Mouse (Mus musculus): ENCODE results near the gene Cnfn. TPM values are rescaled to one million over a fixed set of nuclear protein-coding genes. Genes with fewer than 3 reads are reported as not detected.
"Not testable (repeated sequence)": the region's sequence is repeated elsewhere in the genome, so short reads cannot be mapped to it uniquely, and the experiment has no call there.

Cnfn gene
- total RNA-seq (2021): not detected

DNA sequence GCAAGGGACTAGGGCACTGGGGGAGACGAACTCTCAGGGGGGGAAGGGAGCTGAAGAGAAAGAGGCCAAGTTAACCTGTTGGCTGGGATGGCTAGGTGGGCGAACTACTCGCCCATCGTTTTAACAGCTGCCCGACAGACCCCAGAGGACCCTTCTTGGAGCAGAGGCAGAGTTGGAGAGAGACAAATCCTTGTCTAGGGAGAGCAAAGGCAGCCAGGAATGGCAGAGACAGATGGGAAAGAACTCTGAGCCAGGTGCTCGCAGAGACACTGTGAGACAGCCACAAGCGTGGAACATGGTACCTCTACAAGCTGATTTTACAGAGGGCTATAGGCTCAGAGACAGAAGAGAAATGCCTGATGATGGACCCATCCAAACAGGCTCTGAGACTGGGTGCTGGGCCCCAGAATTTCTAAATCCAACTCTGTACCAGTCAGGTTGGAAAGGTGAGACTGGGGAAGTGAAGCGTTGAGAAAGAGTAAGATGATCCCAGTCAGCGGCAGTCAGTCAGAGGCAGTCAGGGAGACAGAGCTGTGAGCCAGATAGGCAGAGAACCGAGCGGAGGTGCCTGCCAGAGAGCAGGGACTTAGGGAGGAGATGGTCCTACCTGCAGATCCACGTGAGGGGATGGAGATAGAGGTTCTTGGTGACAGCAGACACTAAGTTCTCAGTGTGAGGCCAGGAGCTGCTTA is at the start of gene Cnfn:
TSS of gene Cnfn (minus strand) at position 667 of the 692 bp plus-strand sequence.
- no peak for DNase-seq (ENCODE audit: extremely low spot score in 1 of 2, low spot score in 1 of 2)

DNA sequence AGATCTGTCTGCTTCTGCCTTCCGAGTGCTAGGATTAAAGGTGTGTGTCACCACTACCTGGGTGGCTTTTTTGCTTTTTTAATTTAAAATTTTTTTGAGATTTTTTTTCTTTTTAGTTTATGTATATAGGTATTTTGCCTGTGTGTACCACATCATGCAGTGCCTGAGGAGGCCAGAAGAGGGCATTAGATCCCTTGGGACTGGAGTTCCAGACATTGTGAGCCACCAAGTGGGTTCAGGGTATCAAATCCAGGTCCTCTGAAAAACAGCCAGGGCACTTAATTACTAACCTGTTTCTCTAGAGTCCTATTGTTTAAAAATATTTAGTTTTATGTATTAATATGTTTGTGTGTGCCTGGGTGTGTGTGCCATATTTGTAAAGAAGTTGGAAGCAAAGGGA is 48.1 kb upstream of the Cnfn start:
- peak in 1 of 2 experiments; percentile 30 for DNase-seq (ENCODE audit: extremely low spot score in 1 of 2, low spot score in 1 of 2)

DNA sequence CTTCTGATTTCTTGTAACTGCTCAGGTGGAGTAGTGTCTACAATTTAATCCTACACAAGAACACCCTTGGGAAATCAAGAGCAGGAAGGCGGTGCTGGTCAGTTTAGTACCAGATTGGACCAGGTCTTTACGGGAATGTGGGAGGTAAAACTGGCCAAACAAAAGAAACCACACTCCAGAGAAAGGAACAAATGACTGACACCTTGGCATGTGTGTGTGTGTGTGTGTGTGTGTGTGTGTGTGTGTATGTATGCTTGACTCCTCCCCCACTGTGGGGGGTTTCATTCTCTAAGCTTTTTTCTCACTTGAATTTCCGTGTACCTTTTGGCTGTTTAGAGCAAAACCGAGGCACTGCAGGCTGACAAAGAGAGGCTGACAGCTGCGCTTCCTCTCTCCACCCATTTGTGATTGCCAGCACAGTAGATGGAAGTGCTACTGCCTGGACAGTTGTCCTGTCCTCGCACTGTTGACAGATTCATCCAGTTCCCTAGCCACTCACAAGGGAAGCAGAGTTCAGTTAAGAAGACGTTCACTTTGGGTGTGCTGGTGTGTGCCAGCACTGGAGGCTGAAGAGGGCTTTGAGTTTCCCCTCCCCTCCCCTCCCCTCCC is 43.4 kb upstream of the Cnfn start, which contains the start of gene Cxcl17:
TSS of gene Cxcl17 (minus strand) at position 54 of the 609 bp plus-strand sequence.
- DNase-seq (ENCODE audit: extremely low spot score in 1 of 2, low spot score in 1 of 2): no peak

DNA sequence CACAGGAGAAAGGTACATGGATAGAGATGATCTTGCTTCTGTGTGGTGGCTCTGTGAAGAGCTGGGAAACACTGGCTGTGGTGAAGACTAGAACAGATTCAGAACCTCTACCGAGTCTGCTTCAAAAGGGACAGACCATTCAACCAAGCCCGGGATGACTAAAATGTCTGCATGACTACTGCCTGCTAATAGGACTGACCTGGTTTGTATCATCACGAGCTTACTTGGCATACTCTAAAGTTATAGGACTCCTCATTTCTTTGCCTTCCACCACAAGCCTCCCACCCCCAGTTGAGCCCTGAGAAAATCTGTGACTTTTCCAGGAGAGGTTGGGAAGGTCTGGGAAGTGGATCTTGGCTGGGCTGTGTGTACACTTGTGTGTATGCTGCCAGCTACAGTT is 42.3 kb upstream of the Cnfn start:
- no peak for DNase-seq (ENCODE audit: extremely low spot score in 1 of 2, low spot score in 1 of 2)

DNA sequence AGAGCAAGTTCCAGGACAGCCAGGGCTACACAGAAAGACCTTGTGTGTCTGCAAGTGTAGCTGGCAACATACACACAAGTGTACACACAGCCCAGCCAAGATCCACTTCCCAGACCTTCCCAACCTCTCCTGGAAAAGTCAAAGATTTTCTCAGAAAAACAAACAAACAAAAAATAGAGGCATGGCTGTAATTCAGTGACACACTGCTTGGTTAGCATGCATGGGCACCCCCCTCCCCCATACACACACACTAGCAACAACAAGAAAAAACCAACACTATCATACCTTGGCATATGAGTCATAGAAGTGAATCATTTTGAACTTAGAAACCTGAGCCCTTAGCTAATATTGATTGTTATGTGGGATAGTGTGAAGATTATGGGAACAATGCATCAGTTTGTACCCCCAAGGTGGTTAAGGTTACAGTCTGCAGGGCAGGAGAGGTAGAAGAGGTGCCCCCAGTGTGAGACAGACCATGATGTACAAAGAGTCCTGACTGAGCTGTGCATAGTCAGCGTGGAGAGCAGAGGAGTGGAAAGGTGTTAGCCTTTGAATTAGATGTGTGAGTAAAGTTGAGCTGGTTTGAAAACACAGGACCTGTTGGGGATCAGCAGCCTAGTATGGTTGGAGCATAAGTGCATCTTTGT is 41.6 kb upstream of the Cnfn start:
- no peak for DNase-seq (ENCODE audit: extremely low spot score in 1 of 2, low spot score in 1 of 2)

DNA sequence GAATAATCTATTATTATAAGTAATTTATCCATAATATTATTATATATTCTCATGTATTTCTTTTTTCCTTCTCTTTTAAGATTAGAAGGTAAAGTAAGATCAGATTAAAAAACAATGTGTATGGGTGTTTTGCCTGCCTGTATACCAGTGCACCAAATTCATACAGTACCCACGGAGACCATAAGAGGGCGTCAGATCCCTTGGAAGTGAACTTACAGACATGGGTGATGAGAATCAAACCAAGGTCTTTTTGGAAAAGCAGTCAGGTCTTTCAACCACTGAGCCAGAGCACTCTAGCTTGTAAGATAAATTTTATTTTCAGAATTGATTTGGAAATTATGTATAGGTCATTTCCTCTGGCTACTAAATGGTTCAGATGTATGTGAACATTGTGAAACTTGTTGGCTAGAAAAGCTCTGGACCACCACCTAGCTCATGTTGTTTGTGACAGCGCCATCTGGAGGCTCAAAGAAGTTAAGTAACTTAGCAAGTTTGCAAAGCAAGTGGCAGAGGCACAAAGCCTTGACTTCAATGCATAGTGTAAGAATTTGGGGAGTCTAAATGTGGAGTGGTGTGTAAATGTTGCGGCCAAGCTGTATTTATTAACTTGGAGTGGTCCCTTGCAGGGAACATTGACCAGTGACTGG is 39.7 kb upstream of the Cnfn start:
- no peak for DNase-seq (ENCODE audit: extremely low spot score in 1 of 2, low spot score in 1 of 2)

DNA sequence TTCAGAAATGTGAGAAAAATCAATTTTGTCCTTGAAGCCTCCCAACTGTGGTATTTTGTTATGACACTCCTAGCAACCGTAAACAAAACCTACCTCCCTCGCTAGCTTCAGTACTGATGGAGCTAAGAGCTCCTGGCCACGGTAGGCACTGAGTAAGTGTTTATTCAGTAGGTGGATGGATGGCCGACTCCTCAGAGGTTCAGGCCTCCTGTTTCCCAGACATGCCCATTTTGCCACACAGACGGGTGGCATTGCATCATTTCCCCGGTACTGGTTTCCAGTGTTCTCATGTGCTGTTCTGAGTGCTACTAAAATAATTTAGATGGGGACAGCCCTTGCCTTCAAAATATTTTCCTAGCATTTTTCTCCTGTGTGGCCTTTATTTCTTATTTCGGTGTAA is 36.9 kb upstream of the Cnfn start:
- no peak for DNase-seq (ENCODE audit: extremely low spot score in 1 of 2, low spot score in 1 of 2)

DNA sequence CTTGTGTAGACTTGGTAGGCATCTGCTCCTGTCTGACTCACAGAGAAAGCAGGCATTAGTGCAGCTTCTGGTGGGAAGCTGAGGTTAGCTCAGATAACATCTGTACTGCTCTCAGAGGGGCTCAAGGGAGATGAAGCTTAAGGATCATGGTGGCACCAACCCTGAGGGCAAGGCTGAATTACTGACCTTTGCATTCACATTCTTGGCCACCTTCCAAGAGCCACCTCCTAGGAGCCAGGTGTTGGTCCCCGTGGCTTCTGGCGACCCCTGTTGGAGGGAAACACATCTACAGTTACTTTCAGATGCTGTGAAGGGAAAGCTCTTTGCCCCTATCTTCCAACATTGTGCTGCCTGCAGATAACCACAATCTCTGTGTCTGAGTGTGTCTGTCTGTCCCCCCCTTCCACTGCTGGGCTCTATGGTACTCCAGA is 33.2 kb upstream of the Cnfn start:
- no peak for DNase-seq (ENCODE audit: extremely low spot score in 1 of 2, low spot score in 1 of 2)

DNA sequence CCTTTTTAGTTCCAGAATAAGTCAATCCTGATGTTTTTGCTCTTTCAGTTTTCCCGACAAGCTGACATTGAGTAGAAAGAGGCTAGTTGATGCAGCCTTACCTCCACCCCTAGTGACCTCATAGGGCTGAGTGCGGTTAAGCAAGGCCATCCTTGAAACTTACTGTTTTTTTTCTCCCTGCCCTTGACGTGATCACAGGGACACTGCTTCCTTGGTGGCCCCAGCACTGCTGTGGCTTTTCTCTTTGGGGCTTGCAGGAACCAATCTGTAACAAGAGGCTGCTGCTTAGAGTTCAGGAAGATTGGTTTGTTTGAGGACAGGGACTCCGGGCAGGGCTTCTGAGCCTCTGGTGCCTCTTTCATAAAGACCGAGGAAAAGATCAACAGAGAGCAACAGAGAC is 32.5 kb upstream of the Cnfn start:
- DNase-seq (ENCODE audit: extremely low spot score in 1 of 2, low spot score in 1 of 2): no peak

DNA sequence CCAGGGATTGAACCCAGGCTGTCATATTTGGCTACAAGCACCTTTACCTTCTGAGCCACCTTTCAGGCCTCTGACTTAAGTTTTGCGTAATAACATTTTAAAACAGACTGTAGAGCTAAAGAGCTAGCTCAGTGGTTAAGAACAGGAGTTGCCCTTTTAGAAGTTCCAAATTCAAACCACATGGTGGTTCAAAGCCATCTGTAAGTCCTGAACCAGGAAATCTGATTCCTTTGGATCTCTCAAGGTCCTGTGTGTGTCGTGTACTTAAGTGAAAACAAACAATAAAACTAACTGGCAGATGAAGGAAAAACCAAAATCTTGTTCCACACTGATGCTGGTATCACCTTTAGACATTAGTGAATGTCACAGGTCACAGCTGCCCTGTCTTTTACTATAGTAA is 32.0 kb upstream of the Cnfn start:
- DNase-seq (ENCODE audit: extremely low spot score in 1 of 2, low spot score in 1 of 2): no peak

DNA sequence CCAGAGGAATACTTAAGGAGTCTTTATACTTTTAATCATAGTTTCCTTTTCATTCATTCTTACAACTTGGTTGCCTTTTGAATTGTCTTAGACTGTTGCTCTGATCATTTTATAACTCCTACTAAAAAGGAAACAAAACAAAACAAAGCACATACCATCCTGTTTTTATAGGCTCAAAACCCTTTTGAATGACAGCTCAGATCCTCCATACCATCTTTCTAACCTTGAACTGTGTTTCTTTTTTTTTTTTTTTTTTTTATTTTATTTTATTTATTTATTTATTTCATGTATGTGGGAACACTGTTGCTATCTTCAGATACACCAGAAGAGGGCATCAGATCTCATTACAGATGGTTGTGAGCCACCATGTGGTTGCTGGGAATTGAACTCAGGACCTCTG is 29.5 kb upstream of the Cnfn start:
- not testable (repeated sequence) for DNase-seq (ENCODE audit: extremely low spot score in 1 of 2, low spot score in 1 of 2)

DNA sequence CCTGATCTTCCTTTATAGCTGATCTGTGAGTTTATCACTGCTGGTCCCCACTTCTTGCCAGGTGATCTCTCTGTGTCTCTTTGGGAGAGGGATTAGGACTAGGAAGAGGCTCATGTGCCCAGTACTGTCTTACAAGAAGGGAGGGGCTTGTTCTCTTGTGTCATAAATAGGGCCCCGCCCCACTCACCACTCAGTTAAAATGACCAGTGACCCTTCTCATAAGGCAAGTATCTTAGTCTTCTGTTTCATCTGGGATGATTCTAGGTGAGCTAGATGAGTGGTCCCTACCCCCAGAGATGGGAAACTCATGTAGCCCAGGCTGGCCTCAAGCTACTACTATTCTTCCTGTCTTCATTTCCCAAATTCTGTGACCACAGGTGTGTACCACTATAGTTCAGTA is 29.1 kb upstream of the Cnfn start, which contains the start of gene Lipe:
TSS of gene Lipe (minus strand) at position 101 of the 400 bp plus-strand sequence.
- DNase-seq (ENCODE audit: extremely low spot score in 1 of 2, low spot score in 1 of 2): no peak

DNA sequence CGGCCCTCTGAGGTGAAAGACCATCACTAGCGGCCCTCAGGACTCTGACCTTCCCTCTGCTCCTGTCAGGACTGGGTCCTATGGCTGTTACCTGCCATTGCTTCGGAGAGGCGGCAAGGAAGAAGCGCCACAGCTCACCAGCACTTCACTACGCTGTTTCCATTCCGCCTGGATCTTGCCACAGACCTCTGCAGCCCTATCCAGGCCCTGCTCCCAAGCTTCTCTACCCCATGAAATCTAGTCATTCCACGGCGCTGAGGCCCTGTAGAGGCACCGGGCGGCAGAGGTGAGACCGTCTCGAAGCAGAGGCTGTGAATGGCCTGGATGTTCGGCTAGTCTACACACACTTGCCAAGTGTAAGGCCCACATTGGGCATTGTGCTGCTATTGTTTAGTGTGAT is 27.1 kb upstream of the Cnfn start:
- DNase-seq (ENCODE audit: extremely low spot score in 1 of 2, low spot score in 1 of 2): no peak

DNA sequence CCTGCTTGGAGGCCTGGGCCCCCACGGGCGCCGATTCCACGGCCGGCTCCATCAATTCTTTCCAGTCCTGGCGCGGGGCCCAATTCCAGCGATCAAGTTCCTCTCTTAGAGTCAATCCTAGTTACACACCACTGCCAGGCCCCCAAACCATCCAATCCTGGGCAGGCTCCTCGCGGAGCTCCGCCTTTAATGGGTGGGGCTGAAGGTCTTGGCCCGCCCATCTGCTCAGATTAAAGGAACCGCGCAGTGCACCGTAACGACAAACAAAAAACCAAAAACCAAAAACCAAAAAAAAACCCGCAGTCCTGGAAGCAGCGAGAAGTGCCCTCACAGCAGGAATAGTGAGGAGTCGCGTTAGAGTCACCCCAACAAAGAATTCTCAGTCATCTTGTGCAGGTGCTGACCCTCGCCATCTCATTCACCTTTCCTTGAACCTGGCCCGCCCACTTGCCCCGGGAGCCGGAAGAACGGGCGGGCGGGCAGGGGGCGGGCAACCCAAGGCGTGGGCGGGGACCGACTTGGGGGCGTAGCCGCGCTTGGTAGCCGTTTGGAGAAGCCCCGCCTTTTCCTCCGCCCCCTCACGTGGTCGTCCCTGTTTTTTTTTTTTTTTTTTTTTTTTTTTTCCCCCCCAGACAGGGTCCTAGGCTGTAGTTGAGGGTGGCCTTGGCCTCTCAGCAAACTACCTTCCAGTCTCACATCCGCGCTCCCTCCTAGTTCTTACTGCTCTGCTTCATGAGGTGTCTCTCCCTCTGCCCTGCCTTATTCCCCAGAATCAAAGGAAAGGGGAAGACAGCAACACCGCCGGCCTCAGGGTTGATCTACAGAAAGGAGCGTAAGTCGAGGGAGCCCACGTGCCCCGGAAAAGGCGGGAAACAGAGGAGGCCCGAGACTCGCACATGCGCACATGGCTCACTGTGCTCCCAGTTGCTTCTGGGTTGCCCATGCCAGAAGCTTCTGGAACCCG is 26.3 kb upstream of the Cnfn start:
- DNase-seq (ENCODE audit: extremely low spot score in 1 of 2, low spot score in 1 of 2): peak; percentile 93 to 98

DNA sequence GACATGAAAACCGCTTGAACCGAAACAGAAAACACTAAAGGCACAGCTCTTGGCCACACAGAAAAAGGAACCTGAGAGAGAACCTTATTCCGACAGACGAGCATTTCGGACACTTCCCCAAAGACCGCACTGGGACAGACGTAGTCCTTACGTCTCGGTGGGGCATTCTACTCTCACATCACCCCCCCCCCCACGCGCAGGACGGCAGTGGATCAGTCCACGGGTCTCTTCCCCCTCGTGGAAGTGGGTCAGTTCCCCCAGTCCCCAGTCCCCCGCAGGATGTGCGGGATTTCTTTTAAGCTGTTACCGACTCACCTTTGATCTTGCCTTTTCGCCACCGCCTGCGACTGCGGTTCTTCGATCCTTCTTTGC is 25.6 kb upstream of the Cnfn start:
- DNase-seq (ENCODE audit: extremely low spot score in 1 of 2, low spot score in 1 of 2): no peak

DNA sequence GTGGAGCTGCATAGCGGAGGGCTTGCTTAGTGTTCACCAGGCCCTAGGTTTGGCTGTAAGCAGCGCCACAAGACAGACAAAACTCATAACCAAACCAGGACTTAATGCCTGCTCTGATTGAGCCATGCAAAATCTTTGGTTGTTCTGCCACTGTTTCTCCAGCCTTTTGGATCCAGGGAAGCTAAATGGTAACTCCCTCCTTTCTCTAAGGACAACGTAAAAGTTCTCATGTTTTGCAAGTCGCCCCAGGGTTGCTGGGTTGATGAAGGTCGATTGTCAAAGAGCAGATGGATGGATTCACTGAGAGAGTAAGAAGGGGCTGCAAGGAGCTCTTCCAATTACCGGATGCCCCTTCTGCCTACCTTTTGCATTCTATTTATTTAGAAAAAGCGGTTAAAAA is 25.2 kb upstream of the Cnfn start:
- no peak for DNase-seq (ENCODE audit: extremely low spot score in 1 of 2, low spot score in 1 of 2)

DNA sequence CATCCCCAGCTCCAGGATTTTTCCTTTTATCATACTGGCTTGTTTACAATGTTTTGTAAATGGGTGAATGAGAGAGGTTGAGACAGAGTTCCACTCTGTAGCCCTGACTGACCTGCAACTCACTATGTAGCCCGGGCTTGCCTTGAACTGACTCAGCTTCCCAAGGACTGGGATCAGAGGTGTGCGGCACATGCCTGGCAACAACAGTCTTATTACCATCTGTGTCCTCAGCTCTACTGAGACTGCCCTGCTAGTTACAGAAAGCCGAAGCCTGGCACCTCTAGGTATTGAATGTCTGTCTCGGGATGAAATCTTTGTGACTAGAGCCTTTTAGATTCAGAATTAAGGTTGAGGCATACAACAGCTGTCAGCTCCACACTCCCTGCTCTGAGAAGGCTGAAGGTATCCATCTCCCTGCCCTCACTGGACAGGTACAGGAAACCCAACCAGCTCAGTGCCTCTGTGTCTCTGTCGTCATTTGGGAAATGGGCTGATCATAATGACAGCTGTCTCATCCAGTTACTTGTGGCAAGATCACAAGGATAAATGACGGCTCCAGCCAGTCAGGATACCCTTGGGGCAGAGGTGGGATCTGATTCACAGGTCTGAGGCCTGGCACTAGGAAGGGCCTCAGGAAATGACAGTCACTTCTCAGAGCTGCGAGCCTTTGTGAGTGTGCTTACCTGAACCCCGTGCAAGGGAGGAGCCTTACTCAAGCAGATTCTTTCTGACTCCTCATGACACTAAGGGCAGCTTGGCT is 24.1 kb upstream of the Cnfn start:
- DNase-seq (ENCODE audit: extremely low spot score in 1 of 2, low spot score in 1 of 2): no peak

DNA sequence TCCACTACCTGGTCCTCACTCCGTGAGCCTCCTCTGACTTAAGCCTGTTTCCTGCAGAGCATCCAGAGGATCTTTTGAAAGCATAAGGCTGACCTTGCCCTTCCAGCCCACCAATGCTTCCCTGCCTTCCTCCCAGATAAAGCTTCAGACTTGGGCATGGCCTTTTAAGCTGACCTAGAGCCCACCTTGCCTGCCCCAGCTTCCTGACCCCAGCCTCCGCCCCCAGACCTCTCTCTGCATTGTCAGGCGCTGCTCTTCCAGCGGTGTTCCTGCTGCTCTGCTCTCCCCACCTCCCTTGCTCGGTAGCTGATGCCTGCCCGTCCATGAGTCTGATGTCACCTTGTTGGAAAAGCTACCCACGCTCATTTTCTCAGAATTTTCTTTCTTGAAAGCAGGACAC is 23.3 kb upstream of the Cnfn start:
- no peak for DNase-seq (ENCODE audit: extremely low spot score in 1 of 2, low spot score in 1 of 2)

DNA sequence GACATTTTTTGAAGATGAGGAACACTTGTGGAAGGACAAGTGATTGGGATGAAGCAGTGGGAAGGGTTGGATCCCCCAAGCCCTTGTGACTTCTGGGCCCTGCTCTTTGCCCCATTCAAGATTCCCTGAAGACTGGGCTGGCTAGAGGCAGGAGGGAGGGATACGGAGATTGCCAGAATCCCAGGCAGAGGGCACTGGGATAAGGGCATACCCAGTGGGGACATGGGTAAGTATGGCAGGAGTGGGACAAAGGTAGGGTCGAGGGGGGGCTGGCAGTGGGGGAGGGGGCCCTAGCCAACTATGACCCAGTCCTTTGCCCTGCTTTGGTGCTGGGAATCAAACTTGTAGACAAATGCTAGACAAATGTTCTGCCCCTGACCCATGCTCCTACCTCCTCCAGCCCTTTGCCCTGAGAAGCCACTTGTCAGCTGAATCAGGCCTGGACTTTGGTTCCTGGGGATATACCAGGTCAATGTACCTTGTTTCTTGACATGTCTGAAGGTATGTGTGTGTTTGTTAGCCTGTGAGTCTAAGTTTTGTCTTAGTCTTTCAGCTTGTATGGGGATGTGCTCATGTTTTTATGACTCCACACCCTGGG is 22.4 kb upstream of the Cnfn start:
- no peak for DNase-seq (ENCODE audit: extremely low spot score in 1 of 2, low spot score in 1 of 2)
